In the genomic region with DNA sequence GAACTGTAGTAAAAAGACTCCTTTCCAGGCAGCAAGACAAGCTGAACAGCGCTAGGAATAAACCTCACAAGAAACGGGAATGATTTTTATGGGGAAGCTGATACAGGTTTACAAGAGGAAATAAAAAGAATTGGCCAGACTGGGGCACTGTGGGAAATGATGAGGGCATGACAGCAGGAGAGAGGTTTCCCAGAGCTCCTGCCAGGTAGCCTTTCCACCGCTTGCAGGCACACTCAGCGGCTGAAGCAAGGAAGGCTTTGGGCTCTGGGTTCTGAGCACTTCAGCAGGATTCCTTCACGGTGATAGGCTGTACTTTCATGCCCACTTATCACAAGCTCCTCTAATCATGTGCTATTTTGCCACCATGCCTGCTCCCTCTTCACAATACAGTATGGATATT, we compare ENCODE assay signal across 14 mouse cellular contexts.
"Had no signal": no experiment of that assay in that cellular context is flagged by ENCODE, and none has a peak within 500 bp of the region (broad histone marks: within the 10 kb centered on the region; RNA-seq: fewer than 3 reads in every experiment).

No protein-coding gene starts in this region.

- DNase-seq: kidney, adult 9 months; kidney, postnatal 36 days; layer of hippocampus, adult 9-11 months; layer of hippocampus, postnatal 36 days; lung, adult 2 months; lung, postnatal 36 days; right cerebral cortex, adult 18-20 months; right cerebral cortex, postnatal 25 days; thymus, postnatal 4 days had no signal

- H3K9me3 ChIP-seq: limb, embryonic 12.5 days had no signal

- H3K27ac ChIP-seq: kidney, postnatal 0 days; limb, embryonic 12.5 days; liver, embryonic 14.5 days; stomach, postnatal 0 days had no signal

- H3K4me3 ChIP-seq: limb, embryonic 12.5 days had no signal

- H3K36me3 ChIP-seq: limb, embryonic 12.5 days had no signal

- H3K4me2 ChIP-seq: limb, embryonic 12.5 days had no signal

- ATAC-seq: lung, postnatal 0 days had no signal

- H3K27me3 ChIP-seq: limb, embryonic 12.5 days had no signal

- H3K9ac ChIP-seq: limb, embryonic 12.5 days; liver, embryonic 14.5 days had no signal
